Mouse (Mus musculus): ENCODE data around the gene Gdf10.
A peak's percentile ranks its signal among the peaks of the same experiment; 100 is the strongest.

The Gdf10 gene

DNA sequence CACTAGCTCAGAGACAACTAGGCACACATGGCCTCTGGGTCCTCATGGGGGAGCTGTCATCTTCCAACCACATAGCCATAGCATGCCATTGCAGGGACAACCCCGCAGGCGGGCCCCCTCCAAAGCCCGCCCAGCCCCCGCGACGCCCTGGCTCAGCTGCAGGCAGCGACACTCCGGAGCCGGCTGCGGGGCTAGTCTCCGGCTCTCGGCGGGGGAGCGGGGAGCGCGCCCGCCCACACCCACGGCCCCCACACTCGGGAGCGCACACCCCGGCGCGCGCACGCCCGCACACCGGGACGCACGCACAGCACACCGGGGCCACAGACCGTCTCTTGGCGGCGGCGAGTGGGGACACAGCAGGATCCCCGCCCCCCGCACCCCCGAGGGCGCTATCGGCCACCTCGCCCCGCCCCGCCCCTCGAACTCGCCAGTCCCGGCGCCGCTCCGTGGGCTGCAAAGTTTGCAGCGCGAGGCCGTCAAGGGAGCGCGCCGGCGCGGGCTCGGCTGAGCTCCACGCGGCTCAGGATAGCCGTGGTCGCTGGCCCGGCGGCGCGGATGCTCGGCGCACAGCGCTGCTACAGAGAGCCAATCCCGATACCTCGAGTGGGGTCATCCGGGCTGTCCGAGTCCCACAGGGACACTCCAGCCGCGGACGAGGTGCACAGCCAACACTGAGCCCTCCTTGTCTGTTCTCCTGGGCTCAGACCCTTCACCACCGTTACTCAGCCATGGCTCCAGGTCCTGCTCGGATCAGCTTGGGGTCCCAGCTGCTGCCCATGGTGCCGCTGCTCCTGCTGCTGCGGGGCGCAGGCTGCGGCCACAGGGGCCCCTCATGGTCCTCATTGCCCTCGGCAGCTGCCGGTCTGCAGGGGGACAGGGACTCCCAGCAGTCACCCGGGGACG lies at the start of gene Gdf10:
TSS of gene Gdf10 (plus strand) at position 420 of the 903 bp plus-strand sequence.
- peak; percentile 20 for DNase-seq (ENCODE audit: low spot score)

DNA sequence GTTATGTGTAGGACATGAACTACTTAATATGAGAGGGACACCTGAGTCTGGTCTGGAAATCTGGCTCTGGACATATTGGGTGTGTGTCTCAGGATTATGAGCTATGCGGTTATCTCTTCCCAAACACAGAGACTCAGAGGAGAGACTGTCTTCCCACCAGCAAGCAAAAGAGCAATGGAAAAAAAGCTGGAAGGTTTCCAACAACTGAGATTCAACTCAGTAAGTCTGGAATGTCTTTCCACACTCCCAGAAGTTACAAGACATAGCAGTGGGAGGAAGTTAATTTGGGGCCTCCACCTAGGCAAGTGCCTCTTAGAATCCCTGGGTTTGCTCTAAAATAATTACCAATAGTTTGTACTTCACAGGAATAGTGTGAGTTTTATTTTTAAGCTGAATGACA lies 44.6 kb upstream of the Gdf10 start:
- no peak for DNase-seq (ENCODE audit: low spot score)

DNA sequence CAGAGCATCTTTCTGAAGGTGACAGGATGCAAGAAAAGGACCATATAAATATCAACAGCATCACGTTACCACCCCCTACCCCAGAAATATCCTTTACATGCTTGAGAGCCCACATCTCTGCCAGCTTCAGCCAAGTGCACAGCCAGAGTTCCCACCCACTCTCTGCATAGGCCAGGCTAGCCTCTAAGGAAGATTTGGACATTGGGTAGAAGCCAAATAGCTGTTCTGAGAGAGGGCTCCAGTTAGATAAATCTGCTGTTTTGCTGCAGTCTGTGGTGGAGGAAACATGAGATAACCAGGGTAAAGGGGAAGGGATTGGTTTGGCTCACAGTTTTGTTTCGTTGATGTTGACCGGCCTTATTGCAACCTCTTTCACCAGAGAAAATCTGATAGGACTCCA lies 43.2 kb upstream of the Gdf10 start:
- DNase-seq (ENCODE audit: low spot score): no peak

DNA sequence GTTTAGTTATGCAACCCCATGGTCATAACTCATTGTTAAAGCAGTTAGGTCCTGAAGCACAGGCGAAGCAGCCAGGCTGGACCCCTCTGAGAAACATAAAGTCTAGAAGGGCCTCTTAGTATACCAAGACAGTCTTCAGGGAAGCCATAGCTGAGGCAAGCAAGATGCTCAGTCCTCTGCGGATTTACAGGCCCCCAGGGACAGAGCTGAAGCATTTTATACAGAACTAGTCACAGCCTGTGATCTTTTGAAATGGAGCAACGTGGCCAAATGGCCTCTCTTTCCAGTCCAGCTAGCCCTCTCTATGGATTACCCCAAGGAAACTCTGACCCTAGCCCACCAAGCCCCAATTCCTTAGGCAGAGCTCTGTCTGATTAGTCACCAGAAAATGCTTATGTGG lies 41.9 kb upstream of the Gdf10 start:
- DNase-seq (ENCODE audit: low spot score): no peak

DNA sequence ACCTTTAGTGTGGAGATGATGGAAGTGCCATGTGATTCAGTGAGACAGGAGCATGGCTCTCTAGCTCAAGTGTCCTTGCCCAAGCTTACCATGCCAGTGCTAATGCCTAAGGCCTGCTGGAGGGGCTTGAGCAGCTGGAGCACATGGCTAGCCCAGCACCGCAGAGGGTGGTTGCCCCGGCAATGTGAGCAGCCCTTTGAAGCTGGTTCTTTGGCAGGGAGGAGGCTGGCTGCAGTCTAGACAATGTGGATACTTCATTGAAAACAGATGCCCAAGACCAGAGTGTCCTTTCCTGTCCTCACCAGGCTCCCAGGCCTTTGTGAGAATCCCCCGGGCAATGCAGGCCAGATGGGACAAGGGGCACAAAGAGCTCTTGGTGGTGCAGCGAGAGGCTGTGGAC lies 40.3 kb upstream of the Gdf10 start:
- no peak for DNase-seq (ENCODE audit: low spot score)

DNA sequence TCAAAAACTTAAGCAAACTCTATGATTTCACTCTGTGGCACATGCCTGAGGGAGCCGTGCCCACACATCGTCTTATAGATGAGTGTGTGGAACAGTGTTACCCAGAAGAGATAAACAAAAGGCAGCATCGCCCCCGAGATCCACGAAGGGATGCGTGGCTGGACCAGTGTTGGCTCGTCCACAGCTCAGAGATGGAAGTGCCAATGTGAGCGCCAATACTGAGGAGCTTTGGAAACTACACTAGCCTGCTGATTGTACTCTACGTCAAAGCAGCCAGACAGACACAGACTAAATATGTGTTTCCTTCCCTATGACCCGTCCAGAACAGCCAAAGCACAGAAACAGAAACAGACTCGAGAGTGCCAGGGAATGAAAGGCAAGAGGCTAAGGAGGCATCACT lies 37.9 kb upstream of the Gdf10 start:
- DNase-seq (ENCODE audit: low spot score): no peak

DNA sequence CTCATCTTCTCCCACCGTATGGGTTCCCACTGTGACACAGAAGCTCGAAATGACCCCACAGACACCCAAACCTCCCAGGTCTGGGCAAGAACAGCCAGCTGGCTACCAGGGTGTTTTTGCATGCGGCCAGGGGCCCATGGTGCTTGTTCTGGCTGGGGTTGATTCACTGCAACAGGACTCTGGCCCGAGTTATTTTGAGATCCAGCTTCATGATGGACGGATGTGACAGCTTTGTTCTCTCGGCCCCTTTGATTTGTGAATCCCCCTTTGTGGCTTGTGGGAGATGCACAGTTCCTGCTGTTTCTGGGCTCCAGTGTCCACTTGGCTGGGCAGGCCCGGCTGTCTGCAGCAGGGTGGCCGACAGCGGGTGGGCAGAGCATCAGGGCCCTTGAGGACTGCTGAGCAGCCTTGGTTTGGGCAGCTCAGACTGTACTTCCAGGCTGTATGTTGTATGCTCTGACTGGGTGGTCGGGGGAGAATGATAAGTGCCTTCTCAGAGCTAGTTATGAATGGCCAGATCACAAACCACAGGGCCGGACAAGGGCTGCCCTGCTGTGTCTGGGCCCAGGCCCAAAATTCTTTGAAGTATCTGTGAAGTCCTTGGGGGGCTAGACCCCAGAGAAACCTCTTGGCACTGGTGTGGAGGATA lies 34.9 kb upstream of the Gdf10 start:
- DNase-seq (ENCODE audit: low spot score): no peak

DNA sequence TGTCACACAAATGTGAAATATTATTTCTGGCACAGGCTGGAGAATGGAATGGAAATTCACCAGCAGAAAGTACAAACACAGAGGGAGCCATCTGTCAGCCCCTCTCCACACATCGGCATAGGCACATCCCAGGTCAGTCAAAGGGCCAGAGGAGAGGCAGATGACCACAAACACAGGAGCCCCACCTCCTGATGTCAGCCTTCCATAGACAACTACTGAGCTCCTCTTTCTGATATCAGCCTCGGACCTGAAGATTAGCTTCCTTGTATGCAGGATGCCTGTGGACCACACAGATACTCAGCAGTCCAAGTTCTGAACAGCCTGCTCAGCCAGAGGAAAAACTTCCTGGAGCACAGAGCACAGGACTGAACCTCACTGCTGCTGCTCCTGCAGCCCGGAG lies 33.4 kb upstream of the Gdf10 start:
- no peak for DNase-seq (ENCODE audit: low spot score)

DNA sequence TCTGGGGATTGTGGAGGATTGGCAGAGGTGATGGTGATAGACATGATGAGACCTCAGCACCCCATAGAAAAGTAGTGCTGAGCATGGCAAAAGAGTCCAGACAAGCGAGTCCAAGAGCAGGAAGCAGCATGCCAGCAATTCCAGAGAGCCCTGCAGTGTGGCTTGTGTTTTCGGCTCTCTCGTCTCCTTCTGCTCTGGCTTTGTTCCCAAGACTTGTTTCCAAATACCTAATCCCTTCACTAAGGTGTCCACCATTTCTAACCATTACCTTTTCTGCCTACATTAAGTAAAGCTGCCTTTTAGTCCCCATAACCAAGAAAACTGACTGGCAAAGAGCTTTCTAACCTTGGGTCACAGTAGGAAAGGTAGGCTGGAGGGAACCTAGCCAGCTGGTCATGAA lies 31.9 kb upstream of the Gdf10 start:
- no peak for DNase-seq (ENCODE audit: low spot score)

DNA sequence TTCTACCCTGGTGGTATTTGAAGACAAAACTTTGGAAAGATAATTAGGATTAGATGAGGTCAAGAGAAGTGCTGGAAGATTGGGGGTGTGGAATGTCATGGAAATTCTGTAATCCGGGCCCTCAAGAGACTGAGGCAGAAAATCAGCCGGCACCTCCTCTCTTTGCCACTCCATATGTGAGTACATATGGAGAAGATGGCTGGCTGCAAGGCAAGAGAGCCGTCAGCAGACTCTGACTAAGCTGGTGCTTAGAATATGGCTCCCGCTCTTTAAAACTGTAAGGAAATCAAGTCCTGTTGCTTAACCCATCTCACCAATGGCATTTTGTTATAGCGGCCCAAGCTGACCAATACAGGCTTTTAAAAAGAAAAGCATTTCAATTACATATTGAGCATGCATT lies 27.6 kb upstream of the Gdf10 start:
- DNase-seq (ENCODE audit: low spot score): peak; percentile 19

DNA sequence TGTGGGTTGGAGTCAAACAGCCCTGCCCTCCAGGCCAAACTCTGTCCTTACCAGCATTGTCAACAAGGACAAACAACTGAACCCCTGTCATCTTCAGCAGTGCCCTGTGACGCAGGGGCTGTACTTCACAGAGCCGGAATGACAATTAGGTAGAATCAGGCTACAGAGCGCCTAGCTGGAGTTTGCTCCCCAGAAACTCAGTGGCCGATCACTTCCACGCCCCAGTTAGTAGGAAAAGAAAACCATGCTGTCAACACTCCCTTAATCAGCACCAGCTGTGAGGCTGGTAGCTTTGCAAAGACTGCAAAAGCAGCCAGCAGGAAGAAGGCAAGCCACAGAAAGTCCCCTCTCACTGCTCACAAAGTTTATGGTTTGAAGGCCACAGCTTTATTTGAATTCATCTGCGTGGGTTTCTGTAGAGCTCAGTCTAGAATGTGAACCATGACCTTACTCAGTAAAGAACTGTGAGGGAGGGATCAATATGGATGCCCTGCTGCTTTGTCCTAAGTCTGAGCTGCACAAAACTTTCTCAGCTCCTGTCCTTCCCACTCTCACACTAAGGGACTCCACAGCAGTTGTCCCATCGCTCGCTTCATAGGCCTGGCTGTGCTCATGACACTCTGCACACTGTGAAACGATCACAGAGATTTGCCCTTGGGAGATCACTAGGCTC lies 26.6 kb upstream of the Gdf10 start:
- DNase-seq (ENCODE audit: low spot score): no peak

DNA sequence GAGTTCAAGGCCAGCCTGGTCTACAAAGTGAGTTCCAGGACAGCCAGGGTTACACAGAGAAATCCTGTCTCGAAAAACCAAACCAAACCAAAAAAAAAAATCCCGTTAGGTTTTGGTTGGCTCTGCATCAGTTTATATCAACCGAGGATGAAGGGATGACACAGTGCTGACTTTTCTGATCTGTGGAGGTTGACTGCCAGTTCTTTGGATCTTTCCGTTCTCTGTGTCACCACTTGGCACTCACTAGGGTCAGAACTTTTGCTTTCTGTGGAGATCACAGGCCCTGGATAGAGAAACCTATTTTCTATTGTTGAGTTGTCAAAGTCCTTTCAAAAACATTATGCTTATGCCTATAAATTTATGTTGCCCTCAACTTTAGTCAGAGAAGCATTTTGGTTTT lies 20.6 kb upstream of the Gdf10 start:
- DNase-seq (ENCODE audit: low spot score): no peak

DNA sequence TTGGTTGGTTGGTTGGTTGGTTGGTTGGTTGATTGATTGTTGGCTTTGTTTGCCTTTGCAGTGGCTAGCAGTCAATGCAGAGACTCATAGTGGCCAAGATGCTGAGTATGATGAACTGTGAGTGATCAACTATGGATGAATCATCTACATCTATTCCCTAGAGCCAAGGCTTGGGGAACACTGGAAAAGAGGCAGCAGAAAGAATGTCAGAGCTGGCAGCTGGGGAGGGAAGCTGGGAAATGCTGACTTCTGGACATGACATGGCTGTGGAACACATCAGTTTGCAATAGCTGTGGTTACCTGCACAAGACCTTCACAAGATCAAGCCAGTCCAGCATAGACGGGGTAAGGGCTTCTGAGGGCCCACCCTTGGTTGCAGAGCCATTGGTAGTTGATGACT lies 20.2 kb upstream of the Gdf10 start:
- DNase-seq (ENCODE audit: low spot score): no peak

DNA sequence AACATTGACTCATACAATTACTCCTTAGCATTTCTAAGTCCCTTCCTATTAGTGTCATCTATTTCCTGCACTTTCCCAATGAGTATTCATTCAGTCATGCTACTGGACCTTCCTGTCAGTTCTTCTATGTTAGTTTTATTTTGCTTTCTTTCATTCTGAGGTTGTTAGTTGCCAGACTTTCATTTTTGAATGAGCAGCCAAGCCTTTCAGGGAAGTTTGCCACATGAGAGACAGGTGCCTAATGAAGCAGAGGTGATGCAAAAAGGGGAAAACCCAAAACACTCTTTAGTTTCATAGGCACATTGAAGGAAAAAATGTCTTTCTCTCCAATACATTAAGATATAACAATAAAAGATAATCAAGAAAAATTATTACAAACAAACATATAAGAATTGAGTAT lies 18.5 kb upstream of the Gdf10 start:
- DNase-seq (ENCODE audit: low spot score): no peak

DNA sequence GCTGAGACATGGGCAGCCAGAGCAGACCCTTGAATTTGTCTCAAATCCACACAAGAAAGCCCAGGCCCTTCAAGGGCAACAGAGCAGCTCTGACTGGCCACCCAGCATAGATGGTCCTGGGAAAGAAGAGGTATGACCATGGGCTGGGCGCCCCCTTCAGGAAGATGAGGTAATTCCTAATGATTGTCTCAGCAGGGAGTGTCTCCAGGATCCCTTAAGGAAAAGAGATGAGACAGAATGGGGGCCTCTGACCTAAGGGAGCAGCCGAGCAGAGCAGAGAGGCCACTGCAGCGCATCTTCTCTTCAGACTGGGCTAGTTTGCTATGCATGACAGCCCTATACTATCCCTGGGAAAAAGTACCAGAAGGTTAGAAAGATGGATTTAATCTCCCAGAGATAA lies 9.7 kb upstream of the Gdf10 start:
- DNase-seq (ENCODE audit: low spot score): peak; percentile 69

DNA sequence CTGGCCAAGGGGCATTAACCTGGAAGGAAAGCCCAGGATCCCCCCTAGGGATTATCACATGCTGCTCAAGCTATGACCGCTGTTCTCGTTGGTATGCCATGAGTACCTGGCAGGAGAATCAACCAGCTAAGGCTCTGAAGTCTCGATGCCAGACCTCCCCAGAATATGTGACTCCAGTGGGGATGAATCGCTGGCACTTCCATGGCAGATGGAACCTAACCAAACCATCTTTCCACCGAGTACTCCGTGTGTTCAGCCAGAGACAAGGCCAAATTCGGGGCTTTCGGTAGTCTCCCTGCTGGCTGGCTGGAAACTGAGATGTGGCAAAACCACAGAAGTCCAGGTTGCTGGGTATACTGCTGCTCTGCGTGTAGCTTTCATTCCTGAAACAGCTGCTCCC lies 9.2 kb upstream of the Gdf10 start:
- DNase-seq (ENCODE audit: low spot score): no peak

DNA sequence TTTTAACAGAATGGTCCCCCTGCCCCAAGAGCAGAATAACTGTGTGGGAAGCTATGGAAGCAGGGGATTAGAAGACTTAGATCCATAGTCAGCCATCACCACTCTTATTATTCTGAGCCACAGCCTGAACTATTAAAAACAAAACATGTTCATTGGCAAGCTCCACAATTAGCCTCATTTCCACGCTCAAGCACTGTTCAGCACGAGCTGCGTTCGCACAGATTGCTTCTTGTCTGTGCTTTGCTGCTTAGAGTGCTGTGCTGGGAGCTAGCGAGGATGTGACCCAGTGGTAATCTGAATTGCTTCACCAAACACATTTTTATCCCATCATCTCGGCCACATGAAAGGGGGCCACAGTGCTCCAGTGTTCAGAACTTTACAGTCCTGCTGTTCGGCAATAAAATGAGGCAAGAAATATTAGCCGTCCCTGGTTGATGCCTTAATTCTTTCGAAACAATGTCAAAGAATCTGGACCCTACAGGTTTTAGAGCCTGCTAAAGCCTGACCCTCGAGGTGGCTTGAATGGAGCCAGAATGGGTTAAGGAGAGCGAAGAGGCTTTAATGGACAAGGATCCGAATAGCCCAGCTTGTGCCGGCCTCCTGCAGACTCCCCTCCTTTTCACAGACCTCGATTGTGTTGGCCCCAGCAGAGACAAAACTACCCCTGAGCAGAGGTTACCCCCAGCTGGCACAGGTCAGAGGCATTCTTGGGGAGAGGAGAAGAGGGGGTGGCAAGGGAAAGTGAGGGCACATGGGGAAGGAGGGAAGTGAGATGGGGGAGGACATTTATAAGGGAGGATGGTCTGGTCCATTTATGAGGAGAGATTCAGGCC lies 2.4 kb upstream of the Gdf10 start:
- DNase-seq (ENCODE audit: low spot score): peak; percentile 60

DNA sequence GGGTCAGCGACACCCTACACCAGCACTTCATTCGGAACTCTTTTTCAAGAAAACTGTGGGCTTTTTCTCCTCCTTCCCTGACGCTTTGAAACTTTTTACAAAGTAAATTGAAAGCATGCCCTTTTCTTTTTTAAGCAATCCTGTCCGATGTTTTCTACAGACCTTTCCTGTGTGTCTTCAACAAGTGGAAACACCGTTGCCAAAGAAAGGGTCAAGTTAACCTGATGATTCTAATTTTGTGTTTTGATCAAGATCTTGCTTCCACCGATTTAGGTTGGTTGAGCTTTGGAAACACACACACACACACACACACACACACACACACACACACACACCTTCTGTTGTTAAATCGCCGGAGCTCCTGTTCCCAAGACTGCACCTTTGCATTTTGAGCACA lies 618 bp upstream of the Gdf10 start:
- DNase-seq (ENCODE audit: low spot score): no peak

DNA sequence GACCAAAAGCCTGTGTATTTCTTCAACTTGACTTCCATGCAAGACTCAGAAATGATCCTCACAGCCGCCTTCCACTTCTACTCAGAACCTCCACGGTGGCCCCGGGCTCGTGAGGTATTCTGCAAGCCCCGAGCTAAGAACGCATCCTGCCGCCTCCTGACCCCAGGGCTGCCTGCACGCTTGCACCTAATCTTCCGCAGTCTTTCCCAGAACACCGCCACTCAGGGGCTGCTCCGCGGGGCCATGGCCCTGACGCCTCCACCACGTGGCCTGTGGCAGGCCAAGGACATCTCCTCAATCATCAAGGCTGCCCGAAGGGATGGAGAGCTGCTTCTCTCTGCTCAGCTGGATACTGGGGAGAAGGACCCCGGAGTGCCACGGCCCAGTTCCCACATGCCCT lies 8.5 kb downstream of the Gdf10 start:
- no peak for DNase-seq (ENCODE audit: low spot score)

DNA sequence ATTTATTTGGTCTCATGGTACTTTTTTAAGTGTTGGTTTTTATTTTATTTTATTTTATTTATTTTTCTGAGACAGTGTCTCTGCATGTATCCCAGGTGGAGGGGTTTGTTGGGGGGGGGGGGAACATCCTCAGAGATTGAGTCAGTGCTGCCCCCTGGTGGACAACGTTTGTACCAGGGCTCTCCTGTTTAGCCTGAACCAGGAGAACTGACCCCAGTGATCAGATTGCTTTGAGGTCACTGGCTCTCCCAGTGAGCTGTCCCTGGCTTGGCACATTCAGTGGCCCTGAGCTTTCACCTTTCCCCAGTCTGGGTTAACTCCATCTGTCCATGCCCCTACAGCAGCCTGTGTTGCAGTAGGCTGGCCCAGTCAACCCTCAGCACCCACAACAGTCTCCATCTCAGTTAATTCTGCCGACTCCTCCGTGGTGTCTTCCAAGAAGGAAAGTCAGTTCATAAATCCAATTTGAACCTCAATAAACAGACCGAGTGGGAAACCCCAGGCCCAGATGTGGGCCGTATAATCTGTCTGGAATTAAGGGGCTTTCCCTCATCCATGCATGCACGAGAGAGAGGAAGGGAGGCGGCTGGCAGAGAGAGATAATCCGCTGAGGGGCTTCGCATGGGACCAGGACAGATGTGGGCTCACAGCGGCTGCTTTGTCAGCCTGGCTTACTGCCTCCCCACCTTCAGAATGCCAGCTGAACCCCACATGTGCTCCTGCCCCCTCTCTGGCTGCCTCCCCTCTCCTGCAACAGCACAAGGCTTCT lies 9.7 kb downstream of the Gdf10 start:
- DNase-seq (ENCODE audit: low spot score): peak; percentile 61

DNA sequence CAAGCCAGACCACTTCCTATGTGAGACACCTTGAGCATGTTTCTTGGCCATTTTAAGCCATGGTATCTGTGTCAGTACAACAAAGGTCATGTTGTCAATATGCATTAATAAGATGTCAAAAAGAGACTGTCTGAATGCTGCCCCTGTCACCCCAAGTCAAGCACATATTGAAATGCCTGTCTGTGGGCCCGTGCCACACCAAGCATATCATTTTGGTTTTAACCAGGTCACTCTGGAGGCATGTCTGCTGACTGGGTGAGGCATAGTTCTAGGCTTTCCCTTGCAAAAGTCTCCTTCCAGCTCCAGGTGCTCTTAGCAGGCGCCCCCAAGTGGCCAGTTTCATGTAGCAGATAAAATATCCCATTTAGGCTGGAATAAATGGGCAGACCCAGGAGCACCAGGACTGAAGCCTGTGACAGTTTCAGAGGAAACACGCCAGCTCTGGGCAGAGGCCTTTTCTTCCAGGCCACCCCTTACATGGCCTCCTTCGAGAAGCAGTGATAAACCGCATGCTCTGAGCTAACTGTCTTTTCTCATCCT lies 10.5 kb downstream of the Gdf10 start:
- peak; percentile 72 for DNase-seq (ENCODE audit: low spot score)
